Mouse (Mus musculus) myocyte (in vitro differentiated cells): ENCODE measurements around the gene Zfp184.

Experiments used
- CEBPB ChIP-seq: IDR thresholded peaks from 2 replicates; pipeline ENCODE4 v1.6.1; 2011; ENCODE audit warnings: mild to moderate bottlenecking, moderate library complexity; ENCODE audit not compliant: poor library complexity, insufficient read depth, severe bottlenecking
- E2F4 ChIP-seq: IDR thresholded peaks from one replicate; pipeline ENCODE4 v1.6.1; 2011; ENCODE audit warnings: mild to moderate bottlenecking, control low read depth, moderate library complexity; ENCODE audit not compliant: insufficient read depth
- MAX ChIP-seq: IDR thresholded peaks from one replicate; pipeline ENCODE4 v1.6.1; 2011; ENCODE audit warnings: low read depth, mild to moderate bottlenecking, control low read depth
- MYOD1 ChIP-seq, 3 experiments: IDR thresholded peaks; one replicate each; pipeline ENCODE4 v1.6.1; 2011; ENCODE audit warnings: control low read depth in 2 of 3, low read depth in 2 of 3, mild to moderate bottlenecking in 2 of 3, moderate library complexity in 1 of 3; ENCODE audit not compliant: insufficient read length in 2 of 3, control insufficient read depth in 1 of 3
- MYOG ChIP-seq, 3 experiments: IDR thresholded peaks; one replicate each; pipeline ENCODE4 v1.6.1; 2011; ENCODE audit warnings: control low read depth in 2 of 3, low read depth in 2 of 3, mild to moderate bottlenecking in 2 of 3; ENCODE audit not compliant: insufficient read length in 2 of 3, control insufficient read depth in 1 of 3, insufficient read depth in 1 of 3
- POLR2A ChIP-seq: IDR thresholded peaks from one replicate; pipeline ENCODE4 v1.6.1; 2011; ENCODE audit warnings: low read depth, mild to moderate bottlenecking, control low read depth, moderate library complexity; ENCODE audit not compliant: insufficient read length
- POLR2AphosphoS2 ChIP-seq: IDR thresholded peaks from one replicate; pipeline ENCODE4 v1.6.1; 2011; ENCODE audit warnings: low read depth, control low read depth; ENCODE audit not compliant: insufficient read length
- TCF12 ChIP-seq: IDR thresholded peaks from one replicate; pipeline ENCODE4 v1.6.1; 2011; ENCODE audit warnings: mild to moderate bottlenecking, control low read depth; ENCODE audit not compliant: poor library complexity, insufficient read depth, severe bottlenecking
- USF1 ChIP-seq: IDR thresholded peaks from one replicate; pipeline ENCODE4 v1.6.1; 2011; ENCODE audit warnings: low read depth, mild to moderate bottlenecking, control low read depth, moderate library complexity

GRCm38 (mm10) chr13:21996840-21997185 is 51.9 kb downstream of the Zfp184 start:
- TF ChIP-seq POLR2A (no peak), MYOD1 (IDR thresholded peaks at IDR 0.05; ENCODE audit: control insufficient read depth in 1 of 3, insufficient read length in 2 of 3, low read depth in 2 of 3) (no peak), POLR2AphosphoS2 (no peak), MYOG (IDR thresholded peaks at IDR 0.05; ENCODE audit: control insufficient read depth in 1 of 3, insufficient read depth in 1 of 3, insufficient read length in 2 of 3, low read depth in 2 of 3) (no peak), MAX (no peak), E2F4 (no peak), USF1 (no peak), CEBPB (no peak), TCF12 (no peak)
